Mouse (Mus musculus) lung, postnatal 10 days (tissue): ENCODE results near the gene Dqx1.

Experiments
- DNase-seq: peaks from one replicate; pipeline ENCODE4 v3.0.0; 2021

Dqx1 gene

DNA sequence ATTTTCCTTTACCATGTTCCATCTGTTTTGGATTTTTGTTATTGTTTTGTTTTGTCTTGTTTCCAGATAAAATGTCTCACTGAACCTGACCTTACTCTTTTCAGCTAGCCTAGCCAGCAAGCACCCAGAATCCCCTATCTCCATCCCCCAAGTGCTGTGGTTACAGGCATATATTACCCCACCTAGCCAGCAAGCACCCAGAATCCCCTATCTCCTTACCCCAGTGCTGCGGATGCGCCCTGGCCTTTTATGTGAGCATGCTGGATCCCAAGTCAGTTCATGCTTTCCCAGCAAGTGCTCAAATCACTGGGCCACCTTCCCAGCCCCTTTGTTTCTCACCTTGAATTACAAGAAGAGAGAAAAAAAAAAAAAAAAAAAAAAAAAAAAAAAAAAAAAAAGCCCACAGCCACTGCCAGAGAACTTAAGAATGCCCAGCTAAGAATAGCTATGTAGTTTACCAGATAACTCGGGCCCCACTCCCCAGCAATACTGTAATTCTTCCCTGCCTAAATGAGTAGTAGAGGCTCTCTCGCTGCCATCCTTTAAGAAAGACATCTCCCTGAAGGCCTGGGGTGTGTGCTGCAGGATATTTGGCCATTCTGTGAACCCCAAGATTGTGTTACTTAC lies 54.0 kb downstream of the Dqx1 start:
- no peak for DNase-seq

DNA sequence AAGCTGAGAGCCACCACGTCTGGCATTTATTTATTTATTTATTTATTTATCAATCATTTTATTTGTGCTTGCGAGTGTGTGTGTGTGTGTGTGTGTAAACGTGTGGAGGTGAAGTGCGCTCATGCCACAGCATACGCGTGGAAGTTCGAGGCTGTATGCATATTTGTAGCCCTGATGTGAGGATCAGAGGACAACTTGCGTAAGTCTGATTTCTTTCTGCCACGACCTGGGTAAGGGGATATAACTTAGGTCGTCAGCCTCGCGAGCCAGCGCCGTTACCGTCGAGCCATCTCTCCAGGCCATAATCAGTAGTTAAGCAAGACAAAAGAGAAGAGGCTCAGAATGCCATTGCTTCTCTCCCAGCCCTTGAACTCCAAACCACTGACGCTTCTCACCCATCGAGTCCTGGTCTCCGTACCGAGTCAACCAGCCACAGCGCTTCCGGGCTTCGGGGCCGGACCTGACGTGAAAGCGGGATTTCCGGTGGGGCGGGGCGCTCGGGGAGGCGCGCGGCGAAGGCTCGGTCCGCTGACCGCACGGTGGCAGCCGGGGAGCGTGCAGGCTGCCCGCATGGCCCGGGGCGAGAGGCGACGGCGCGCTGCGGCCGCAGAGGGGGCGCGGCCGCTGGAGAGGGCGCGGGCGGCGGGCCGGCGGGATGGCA lies 57.5 kb downstream of the Dqx1 start, which contains the start of gene Mogs:
Gene Mogs (plus strand): TSS at position 486 of the 661 bp plus-strand sequence.
- DNase-seq: peak; percentile 97

DNA sequence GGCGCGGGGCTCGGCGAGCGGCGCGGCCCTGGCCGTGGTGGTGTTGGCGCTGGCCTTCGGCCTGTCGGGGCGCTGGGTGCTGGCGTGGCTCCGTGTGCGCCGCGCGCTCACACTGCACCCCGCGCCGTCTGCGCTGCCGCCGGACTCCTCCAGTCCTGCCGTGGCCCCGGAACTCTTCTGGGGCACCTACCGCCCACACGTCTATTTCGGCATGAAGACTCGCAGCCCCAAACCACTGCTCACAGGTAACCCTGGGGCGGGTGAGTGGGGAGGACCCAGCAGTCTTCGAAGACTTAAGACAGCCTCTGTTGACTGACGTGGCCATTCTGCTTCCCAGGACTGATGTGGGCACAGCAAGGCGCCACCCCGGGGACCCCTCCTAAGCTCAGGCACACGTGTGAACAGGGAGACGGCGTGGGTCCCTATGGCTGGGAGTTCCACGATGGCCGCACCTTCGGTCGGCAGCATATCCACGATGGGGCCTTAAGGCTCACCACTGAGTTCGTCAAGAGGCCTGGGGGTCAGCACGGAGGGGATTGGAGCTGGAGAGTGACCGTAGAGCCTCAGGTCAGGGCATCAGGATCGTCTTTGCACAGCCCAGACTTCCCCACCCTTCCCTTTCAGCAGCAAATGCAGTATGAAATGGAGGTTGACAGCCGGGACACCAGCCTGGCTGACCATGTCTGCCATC lies 58.2 kb downstream of the Dqx1 start:
- no peak for DNase-seq

DNA sequence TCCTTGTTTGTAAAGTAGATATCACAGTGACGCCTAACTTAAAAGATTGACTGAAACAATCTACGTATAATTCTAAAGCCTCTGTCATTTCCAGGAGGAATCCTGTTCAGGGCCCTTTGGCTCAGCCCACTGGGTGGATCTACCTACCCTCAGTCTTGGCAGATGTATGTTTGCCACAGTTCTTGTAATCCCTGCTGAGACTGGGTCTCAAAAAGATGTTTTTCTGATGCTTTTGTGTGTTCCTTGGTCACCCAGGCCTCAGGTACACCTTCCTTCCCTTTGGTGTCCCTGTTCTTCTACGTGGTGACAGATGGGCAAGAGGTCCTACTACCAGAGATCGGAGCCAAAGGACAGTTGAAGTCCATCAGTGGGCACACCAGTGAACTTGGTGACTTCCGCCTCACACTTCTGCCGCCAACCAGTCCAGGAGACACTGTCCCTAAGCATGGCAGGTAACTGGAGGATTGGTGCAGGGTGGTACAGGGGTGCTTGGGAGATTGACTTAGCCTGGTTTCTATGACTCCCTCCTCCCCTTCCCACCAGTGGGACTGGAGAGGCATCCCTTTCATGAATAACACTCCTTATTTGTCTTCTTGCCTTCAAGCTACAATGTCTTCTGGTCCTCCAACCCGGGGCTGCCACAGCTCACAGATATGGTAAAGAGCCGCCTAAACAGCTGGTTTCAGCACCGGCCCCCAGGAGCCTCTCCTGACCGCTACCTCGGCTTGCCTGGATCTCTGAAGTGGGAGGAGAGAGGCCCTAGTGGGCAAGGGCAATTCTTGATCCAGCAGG lies 58.9 kb downstream of the Dqx1 start:
- DNase-seq: no peak
